Mouse (Mus musculus): ENCODE measurements around the gene Ank2.

Gene Ank2

DNA sequence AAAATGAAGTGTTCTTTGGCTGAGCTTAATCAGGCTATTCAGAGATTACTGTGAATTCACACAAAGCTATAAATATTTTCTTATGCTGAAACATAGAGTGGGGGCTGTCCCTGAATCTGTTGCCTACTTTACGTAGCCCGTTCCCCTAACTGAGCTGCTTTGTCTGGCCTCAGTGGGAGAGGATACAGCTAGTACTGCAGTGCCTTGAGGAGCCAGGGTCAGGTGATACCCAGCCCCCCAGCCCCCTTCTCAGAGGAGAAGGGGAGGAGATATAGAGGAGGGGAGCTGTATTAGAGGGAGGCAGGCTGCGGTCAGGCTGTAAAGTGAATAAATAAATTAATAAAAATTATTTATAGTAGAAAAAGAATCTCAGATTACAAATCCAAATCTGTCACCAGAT lies 519.5 kb downstream of the Ank2 start:
- DNase-seq (ENCODE audit: low spot score in 2 of 2) = no peak

DNA sequence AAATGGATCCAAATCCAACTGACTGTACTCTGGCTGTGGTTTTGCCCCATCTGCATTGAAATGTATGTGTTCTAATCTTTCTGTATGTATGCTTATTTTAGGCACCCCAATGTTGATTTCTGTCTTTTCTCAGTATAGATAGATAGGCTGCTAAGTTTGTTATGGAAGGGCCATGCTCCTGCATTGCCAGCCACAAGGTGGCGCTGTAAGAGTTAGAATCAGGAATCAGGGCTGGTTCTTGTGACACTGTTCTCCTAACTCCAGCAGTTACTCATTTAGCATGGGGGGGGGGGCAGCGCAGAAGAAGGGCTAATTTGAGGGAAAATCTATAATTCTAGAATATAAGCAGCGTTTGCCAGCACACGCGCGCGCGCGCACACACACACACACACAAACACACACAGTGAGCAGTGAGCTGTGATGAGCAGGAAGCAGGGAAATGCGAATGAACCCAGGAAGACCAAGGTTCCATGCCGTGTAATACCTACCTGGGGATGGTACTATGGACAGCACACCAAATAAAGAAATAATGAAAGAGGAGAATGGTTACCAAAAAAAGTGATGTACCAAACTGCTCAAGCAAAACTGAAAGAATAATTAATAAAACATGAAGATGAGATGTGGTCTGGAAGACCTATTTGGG lies 520.3 kb downstream of the Ank2 start:
- DNase-seq (ENCODE audit: low spot score in 2 of 2) = peak; percentile 56 to 75

DNA sequence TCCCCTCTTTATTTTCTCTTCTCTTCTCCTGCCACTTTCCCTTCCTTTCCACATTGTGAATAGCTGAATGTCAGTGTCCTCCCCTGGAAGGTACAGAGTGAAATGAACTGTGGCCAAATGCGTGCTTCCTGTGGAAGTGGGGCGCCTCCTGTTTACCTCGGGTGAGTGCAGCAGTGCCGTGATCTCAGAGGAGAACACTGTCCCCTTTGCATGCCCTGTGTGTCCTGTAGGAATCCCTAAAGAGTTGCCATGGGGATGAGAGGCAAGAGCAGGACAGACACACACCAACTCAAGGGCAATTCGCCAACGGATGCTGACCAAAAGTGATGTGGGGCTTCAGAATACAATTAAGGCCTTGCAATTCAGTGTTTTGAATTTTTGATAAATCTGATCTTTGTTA lies 521.8 kb downstream of the Ank2 start:
- no peak for DNase-seq (ENCODE audit: low spot score in 2 of 2)

DNA sequence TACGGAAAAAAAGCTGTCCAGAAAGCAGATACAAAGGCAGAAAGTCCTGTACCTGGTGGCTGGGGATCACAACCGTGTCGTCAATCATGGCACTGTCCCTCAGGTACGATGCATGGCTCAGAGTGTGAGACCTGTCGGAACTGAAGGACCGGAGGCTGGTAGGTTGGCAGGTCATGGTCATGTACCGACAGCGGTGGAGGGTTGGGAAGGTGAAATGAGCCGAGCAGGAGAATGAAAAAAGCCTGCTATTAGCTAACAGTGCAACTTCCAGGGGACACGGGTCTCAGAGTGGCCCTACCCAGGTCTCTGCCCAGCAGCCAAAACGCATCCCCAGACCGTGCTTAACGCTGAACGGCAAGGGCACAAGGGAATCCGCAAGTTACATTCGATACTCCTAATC lies 522.4 kb downstream of the Ank2 start:
- no peak for DNase-seq (ENCODE audit: low spot score in 2 of 2)

DNA sequence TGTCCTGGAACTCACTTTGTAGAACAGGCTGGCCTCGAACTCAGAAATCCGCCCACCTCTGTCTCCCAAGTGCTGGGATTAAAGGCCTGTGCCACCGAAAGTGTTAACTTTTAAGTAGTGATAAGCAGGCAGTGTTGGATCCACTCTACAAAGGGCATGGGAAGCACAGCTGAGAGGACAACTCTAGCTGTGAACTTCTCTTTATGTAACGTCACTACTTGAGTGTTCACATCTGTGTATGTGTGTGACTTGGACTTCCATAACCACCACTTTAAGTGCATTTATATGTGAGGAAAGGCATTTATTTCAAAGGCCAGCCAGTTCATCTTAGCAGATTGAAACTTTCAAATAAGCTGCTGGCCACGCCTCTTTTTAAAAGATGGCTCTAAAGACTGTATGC lies 523.7 kb downstream of the Ank2 start:
- DNase-seq (ENCODE audit: low spot score in 2 of 2) = no peak

DNA sequence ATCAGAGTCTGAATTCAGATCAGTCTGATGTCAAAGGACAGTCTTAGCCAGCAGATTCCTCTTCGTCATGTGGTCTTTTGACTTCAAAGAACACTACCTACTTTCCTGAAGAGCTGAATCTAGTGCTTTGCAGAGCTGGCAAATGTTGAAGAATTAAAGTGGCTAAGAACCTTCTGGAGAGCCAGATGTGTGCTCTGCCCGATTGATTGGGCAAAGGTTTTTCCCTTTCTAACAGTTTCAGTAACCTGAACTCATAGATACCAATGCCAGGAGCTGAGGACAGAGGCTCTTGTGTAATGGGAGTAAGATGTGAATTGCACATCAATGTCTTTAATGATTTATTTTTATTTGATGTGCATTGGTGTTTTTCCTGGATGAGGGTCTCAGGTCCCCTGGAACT lies 525.6 kb downstream of the Ank2 start:
- DNase-seq (ENCODE audit: low spot score in 2 of 2) = no peak

DNA sequence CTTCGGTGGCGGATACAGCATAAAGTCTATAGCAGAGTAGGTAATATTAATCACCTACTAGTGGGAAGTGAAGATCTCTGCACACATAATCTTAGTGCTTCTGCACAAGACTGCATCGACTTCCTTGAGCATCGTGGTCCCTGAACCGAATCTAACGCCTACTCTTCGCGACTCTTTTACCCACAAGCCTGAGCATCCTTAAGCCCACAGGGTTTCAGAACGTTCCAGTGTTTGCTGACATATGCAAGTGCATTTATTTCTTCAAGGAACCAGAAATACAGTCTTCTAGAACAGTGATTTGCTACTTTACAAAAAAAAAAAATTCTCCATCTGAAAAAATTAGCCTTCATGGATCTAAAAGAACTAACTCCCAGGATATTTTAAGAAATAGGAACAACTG lies 527.6 kb downstream of the Ank2 start:
- DNase-seq (ENCODE audit: low spot score in 2 of 2) = no peak

DNA sequence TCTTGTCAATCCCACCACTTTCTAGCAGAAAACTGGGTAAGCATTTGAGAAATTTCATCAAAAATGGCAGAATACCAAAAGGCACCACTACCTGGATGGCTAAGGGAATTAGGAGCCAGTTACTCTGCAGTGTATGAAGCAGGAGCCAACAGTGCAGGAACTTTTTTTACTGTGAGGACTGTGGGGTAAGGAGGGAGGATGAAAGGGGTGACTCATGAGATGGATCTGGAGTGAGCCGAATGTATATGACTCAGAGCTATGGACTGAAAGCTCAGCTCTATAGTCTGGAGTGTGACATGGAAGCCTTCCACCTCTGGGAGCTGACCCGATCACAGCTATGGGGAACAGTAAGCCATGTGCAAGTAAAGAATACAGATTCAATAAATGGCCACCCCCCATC lies 530.4 kb downstream of the Ank2 start:
- DNase-seq (ENCODE audit: low spot score in 2 of 2) = no peak

DNA sequence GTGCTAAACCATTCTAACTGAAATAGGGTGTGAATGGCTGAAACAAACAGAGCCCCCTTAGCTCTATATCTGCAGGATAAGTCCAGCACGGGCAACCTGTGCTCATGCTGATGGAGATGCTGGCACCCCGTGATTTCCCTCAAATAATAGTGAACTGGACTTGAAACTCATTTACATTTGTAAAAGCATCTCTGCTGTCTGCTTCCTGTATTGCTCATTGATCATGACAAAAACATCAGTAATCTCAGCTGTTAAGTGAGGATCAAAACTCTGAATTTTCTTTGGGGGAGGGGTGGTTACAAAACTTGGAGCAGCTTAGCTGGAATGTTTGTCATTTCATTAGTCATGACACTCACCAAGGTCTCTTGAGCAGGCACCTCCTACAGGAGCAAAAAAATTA lies 533.4 kb downstream of the Ank2 start:
- no peak for DNase-seq (ENCODE audit: low spot score in 2 of 2)

DNA sequence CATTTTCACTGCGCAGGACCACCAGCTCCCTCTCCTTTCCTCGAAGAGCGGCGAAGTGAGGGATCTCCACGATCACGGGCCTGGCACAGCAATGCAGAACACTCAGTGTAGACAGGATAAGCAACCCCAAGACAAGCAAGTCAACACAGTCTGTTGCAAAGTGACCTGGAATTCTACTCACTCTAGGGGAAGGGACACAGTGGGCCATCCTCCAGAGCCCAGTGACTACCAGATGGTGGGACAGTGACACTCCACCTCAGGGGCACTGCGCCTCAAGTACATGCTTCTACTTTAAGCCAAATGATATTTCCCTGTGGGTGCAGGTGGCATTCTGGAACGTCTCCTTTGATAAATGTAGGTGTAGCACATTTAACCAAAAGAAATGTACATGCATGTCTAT lies 536.8 kb downstream of the Ank2 start:
- no peak for DNase-seq (ENCODE audit: low spot score in 2 of 2)

DNA sequence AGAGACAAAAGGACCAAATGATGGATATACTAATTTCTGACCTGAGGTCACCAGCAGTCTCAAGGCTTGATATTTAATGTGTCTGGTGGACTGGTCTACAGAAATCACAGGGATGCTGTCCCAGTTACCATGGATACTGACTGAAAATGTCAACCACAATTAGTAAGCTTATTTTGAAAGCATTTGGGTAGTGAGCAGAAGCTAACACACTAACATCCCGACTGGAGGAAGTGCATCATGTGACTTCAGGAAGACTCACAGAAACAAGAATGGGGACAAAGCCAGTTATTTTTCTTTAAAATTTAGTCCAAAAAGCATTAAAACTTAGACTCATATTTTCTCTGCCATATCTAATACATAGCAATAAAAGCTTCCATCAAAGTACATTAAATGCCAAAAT lies 546.5 kb downstream of the Ank2 start:
- DNase-seq (ENCODE audit: low spot score in 2 of 2) = no peak

DNA sequence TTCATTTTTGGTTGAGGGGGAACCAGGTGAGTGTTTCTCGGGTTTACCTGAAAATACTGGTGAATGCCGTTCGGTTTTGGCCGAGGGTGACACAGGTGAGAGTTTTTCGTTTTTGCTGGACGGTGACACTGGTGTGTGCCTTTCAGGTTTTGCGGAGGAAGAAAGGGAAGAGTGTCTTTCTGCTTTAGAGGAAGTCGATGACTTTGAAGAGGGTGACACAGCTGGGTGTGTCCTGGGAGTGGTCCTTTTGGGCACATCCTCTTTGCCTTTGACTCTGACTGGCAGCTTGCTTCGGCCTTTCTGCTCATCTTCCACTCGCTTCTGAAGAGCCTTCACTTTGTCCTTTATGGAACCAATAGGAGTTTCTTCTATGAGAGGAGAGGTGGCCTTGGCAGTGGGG lies 552.6 kb downstream of the Ank2 start:
- DNase-seq (ENCODE audit: low spot score in 2 of 2) = no peak

DNA sequence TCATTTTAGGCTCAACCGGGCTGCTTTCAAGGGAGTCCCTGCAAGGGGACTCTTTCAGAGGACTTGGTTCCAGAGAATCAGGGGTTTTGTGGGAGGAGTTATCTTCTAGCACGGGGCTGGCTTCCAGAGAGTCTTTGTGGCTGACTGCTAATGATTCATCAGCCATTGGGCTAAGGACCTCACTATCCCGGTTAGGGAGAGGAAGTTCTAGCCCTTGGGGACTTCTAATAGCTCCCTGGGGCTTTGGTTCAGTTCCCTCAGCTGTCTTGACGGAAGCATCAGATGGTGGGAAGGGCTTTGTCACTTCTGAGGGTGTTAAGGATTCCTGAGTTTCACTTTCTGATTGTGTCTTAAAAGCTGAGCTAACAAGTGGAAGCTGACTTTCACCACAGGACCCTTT lies 554.3 kb downstream of the Ank2 start:
- no peak for DNase-seq (ENCODE audit: low spot score in 2 of 2)

DNA sequence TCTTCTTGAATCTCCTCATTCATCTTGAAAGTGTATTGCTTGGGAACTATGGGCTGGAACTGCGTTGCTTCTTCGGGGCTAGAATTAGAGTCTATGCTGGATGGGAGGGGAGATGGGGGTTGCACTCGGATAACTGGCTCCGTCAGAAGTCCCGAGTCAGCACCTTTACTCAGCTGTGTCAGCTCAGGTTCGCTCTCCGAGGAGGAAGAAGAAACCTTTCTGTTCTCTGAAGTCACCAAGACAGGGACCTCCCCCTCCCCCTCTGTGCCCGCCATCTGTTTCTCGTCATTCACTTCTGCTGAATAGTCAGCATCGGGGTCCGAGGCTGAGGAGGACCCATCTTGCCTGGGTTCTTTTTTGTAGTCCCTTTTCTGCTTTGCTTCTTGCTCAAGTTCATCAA lies 555.1 kb downstream of the Ank2 start:
- no peak for DNase-seq (ENCODE audit: low spot score in 2 of 2)

DNA sequence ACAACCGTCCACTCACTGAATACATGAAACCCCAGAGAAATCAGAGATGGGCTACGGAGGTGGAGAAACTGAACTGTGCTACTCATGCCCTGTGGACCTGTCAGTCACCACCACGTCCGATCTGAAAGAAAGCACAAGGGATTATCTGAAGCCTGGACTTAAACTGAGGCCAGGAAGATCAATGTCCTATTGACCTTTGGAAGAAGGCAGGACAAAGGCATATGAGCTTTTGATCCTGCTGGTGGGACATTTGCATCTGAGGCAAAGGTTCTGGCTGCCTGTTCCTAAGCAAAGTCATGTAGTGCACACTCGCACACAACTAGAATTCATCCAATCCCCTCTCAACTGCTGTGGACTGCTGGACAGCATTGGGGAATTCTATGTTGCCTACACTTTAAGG lies 558.7 kb downstream of the Ank2 start:
- DNase-seq (ENCODE audit: low spot score in 2 of 2) = no peak

DNA sequence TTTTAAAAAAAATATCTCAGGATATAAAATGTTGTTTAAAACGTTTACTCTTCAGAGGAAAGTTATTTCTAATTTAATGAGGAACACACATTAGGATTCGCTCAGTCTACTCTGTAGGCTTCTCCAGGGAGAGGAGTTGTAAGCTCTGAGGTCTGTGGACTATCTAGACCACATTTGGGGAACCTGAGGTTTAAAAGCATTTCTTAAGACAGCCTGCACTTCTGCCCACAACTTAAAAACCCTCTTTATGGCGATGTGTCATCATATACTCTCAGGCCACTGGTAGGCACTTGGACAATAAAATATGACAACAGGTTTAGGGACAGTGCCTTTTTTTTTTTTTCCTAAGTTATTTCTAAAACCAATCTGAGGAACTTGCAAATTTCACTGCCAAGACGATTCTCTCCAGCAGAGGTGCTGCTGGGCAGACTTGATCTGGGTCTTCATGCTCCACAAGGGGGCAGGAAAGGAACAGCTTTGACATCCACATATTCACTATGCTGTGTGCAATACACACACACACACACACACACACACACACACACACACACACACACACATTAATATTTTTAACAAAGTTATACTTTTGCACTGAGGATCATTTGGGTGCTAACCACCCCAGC lies 567.2 kb downstream of the Ank2 start:
- DNase-seq (ENCODE audit: low spot score in 2 of 2) = no peak

DNA sequence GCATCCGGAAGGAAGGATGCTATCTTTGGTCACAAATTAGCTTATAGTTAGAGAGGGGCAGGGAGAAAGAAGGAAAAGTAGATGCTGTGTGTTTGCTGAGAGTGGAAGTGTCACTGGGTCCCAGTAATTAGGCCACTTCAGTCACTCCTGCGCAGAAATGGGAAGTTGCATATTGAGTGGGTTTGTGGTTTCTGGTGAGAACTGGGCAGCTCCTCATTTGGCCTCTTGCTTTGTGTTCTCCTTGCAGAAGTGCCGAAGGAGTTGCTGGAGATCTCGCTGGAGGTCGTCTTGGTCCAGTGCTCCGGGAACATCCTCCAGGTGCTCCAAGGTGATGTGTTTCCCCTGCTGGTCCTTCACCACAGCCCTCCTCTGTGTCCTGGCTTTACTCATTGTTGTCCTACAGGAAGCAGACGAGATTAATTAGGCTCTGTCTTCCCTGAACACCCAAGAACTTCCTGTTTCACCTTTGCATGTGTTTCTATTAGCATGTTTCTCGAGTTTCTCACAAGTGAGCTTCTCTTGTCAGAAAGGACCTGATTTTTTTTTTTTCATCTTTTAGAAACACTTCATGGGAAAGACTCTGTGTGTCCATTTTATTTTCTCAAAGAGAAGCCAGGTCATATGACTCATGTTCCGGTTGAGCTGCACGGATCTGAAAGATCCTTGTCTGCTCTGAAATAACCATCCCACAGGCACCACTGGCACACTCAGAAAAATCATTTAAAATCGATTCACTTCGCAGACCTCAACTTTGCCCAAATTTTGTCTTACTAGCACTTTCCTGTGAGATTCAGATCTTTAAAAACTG lies 575.4 kb downstream of the Ank2 start:
- DNase-seq (ENCODE audit: low spot score in 2 of 2) = no peak

DNA sequence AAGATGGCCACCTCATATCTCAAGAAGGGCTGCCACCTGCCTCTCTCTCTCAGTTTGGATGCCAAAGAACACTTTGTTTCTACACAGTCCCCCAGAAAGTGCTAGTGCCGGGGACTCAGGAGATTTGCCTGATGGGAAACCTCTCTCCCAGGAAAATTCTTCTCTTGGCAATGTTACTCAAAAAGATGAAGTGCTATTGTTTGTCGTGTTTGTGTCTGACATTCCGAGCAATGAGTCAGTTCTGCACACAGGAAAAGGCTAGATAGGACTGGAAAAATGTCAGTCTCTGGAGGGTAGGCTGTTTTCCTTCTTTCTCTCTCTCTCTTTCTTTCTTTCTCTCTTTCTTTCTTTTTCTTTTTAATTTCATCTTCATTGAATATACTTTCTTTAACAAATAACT lies 577.2 kb downstream of the Ank2 start:
- no peak for DNase-seq (ENCODE audit: low spot score in 2 of 2)

DNA sequence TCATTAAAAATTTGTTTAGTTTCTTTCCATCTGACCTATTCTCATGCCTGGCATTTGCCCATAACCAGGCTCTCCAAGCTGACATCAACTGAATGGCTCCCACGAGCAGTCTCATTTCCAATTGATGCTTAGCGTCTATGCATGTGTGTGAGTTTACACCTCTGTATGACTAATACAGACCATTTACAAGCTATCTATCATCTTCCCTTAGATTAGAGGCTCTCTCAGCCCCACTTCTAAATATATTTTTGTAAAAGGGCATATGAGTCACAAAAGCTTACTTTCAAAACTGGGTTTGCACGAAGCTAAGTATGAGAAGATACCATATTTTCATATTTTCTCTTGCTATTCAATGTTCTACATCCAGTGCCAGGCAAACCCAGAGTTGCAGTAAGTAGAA lies 578.9 kb downstream of the Ank2 start:
- DNase-seq (ENCODE audit: low spot score in 2 of 2) = no peak

DNA sequence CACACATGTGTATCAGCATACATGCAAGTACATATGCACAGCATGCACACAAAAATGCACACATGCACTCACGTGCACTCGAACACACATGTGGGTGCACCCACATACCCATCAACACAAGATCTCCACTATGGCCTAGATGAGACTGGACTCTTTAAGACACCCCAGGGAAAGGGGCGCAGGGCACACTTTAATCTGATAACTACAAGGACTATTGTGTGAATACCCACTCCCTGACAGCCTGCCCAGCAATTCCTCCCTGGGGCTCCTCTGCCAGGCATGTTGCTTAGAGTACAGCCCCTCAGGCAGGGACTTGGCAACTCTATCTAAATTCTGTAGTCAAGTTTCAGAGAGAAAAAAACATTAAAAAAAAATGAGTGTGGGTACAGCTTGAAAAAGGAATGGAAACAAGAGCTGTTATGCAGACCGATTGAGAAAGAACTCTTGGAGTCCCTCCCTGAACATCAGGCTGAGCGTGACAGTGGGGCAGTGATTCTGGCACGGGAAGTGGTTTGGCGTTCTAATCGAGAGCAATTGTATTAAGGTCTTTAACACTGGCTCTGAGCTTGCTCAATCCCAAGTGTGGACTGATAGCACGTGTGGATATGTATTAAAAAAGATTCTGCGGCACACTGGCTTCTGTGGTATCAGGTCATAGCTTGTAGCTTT lies 580.2 kb downstream of the Ank2 start:
- DNase-seq (ENCODE audit: low spot score in 2 of 2) = no peak

DNA sequence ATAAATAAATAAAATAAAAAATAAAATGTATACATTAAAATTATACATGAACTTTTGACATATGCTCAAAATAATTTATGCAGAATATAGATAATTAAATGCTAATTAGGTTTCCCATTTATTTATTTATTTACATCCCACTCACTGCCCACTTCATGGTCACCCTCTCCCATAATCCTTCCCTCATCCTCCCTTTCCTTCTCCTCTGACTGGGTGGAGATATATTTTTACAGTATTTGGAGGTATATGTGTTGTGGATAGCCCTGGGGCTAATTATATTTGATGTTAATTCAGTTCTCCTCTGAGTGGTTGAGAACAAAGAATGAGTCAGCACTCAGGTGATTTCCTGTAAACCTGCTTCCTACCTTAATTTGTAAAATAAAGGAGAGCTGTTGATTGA lies 582.8 kb downstream of the Ank2 start:
- no peak for DNase-seq (ENCODE audit: low spot score in 2 of 2)

DNA sequence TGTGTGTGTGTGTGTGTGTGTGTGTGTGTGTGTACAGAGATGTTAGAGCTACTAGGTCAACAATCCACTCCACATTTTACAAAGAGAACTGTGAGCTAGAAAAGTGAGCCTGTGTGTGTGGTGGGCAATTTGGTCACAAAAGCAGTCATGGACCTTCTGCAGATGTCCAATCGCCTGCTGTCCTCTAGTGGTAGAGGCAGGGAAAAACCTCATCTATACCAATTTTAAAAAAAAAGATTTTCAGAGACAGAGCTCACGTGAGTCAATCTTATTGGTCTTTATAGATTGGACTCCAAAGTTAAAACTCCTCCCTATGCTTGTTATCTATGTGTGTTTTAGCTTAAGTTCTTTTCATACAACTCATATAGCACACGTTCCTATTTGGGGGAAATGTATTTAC lies 595.6 kb downstream of the Ank2 start:
- no peak for DNase-seq (ENCODE audit: low spot score in 2 of 2)

DNA sequence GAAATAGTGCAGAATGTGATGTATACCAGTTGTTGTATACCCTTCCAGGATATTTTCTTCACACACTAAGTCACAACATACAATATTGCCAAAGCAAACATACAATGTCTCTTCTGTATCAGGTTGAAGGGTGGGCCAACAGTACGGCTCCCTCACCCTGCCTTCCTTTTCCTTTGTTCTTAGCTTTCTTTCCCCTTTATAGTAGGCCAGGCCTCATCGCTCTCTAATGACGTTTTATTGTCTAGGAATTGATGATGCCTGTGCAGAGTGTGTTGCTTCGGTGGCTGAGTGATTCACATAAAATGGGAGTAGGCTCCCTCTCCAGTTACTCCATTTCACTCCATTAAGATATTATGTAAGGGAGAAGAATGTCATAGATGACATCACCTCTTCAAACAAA lies 612.5 kb downstream of the Ank2 start:
- DNase-seq (ENCODE audit: low spot score in 2 of 2) = no peak
